Mouse (Mus musculus): ENCODE measurements around the gene Psmg1. TPM values are rescaled to one million over a fixed set of nuclear protein-coding genes. Genes with fewer than 3 reads are reported as not detected.
A peak's percentile ranks its signal among the peaks of the same experiment; 100 is the strongest.
"Not testable (repeated sequence)": the region's sequence is repeated elsewhere in the genome, so short reads cannot be mapped to it uniquely, and the experiment has no call there.

The Psmg1 gene
- polyA plus RNA-seq, 1 experiment from 2014 or later: 76.0 TPM

GRCm38 (mm10) chr16:95967455-95967854 is 23.3 kb downstream of the Psmg1 start:
- Histone ChIP-seq H3K4me1 (ENCODE audit: control insufficient read depth, insufficient read depth, low read length) (peaks cover 5% of the 10 kb centered on the region), H3K27me3 (replicated peaks; ENCODE audit: control insufficient read depth, insufficient read depth, low read length) (no peaks in the 10 kb centered on the region), H3K4me2 (ENCODE audit: low read depth, low read length) (no peak overlapping the region), H3K9me3 (ENCODE audit: control insufficient read depth, low read length) (no peaks in the 10 kb centered on the region), H3K36me3 (ENCODE audit: control insufficient read depth, insufficient read depth, low read length) (no peaks in the 10 kb centered on the region), H3K9ac (ENCODE audit: low read depth, low read length) (no peak overlapping the region), H3K4me3 (ENCODE audit: low read length) (no peak overlapping the region), H3K27ac (ENCODE audit: low read length) (no peak overlapping the region)
- WGBS: 77% methylated on average over 11 of the region's 11 CpGs
- no peak for ATAC-seq

GRCm38 (mm10) chr16:95964427-95965023 is 26.2 kb downstream of the Psmg1 start:
- peaks cover 5% of the 10 kb centered on the region for H3K4me1 ChIP-seq (ENCODE audit: control insufficient read depth, insufficient read depth, low read length)
- WGBS: 33% methylated on average over 11 of the region's 11 CpGs
- H3K4me2 ChIP-seq (ENCODE audit: low read depth, low read length): no peak overlapping the region
- H3K4me3 ChIP-seq (ENCODE audit: low read length): no peak overlapping the region
- H3K36me3 ChIP-seq (ENCODE audit: control insufficient read depth, insufficient read depth, low read length): no peaks in the 10 kb centered on the region
- H3K27ac ChIP-seq (ENCODE audit: low read length): no peak overlapping the region
- H3K27me3 ChIP-seq (replicated peaks; ENCODE audit: control insufficient read depth, insufficient read depth, low read length): no peaks in the 10 kb centered on the region
- H3K9ac ChIP-seq (ENCODE audit: low read depth, low read length): no peak overlapping the region
- no peaks in the 10 kb centered on the region for H3K9me3 ChIP-seq (ENCODE audit: control insufficient read depth, low read length)
- no peak for ATAC-seq

DNA sequence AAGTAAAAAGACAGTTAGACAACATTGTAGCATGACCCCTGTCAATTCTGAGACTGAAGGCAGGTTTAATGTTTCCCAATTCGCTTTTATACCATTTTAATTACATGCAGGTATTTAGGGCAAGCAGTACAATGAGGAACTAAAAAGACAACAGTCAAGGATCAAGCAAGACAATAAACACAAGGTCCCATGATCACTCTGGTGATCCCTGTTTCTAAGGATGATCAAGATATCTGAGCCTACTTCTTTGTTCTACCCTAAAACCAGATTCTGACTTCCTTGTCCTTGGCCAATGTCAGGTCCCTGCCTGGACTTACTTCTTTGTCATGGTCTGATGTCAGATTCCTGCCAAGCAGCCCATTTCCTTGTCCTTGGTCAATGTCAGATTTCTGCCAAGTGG is 29.3 kb downstream of the Psmg1 start:
- H3K9ac ChIP-seq (ENCODE audit: low read depth, low read length); H3K9me3 ChIP-seq (ENCODE audit: control insufficient read depth, low read length); H3K27me3 ChIP-seq (replicated peaks; ENCODE audit: control insufficient read depth, insufficient read depth, low read length); H3K4me3 ChIP-seq (ENCODE audit: low read length); H3K27ac ChIP-seq (ENCODE audit: low read length); H3K36me3 ChIP-seq (ENCODE audit: control insufficient read depth, insufficient read depth, low read length); H3K4me2 ChIP-seq (ENCODE audit: low read depth, low read length); ATAC-seq; H3K4me1 ChIP-seq (ENCODE audit: control insufficient read depth, insufficient read depth, low read length): not testable (repeated sequence)
- WGBS: 77% methylated on average over 1 of the region's 1 CpGs

DNA sequence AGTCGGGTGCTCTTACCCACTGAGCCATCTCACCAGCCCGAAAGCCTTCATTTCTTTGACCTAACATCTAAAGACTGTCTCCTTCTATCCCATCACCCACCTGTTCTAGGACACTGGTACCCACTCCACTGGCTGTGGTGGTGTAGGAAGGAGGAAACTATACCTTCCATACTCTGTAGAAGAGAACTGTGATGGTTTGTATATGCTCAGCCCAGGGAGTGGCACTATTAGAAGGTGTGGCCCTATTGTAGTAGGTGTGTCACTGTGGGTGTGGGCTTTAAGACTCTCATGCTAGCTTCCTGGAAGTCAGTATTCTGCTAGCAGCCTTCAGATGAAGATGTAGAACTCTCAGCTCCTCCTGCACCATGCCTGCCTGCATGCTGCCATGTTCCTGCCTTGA is 30.1 kb downstream of the Psmg1 start:
- peak; percentile 47; the same call in 1 of the 2 replicates for ATAC-seq
- H3K27me3 ChIP-seq (replicated peaks; ENCODE audit: control insufficient read depth, insufficient read depth, low read length); H3K27ac ChIP-seq (ENCODE audit: low read length); H3K4me2 ChIP-seq (ENCODE audit: low read depth, low read length); H3K4me3 ChIP-seq (ENCODE audit: low read length); H3K9ac ChIP-seq (ENCODE audit: low read depth, low read length); H3K4me1 ChIP-seq (ENCODE audit: control insufficient read depth, insufficient read depth, low read length); H3K36me3 ChIP-seq (ENCODE audit: control insufficient read depth, insufficient read depth, low read length); H3K9me3 ChIP-seq (ENCODE audit: control insufficient read depth, low read length): not testable (repeated sequence)
- 90% methylated on average over 2 of the region's 2 CpGs for WGBS

DNA sequence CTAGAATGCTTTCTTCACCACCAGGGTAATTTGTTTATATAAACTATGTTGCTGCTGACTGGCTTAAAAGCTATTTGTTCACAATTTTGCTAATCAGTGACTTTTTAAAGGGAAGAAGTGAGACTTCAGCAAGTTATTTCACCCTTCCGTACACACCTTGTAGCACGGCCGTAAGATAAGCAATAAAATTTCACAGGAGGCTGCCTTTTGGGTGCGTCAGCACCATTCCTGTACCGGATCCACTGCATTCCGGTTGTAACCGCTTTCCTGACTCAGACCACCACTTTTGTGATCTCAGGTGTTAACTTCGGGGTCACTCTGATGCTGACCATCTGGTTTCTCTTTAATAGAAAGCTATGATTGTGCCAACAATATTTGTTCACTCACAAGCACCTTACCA is 32.7 kb downstream of the Psmg1 start:
- Histone ChIP-seq H3K27ac (ENCODE audit: low read length) (no peak overlapping the region), H3K4me1 (ENCODE audit: control insufficient read depth, insufficient read depth, low read length) (peaks cover 3% of the 10 kb centered on the region), H3K27me3 (replicated peaks; ENCODE audit: control insufficient read depth, insufficient read depth, low read length) (no peaks in the 10 kb centered on the region), H3K4me2 (ENCODE audit: low read depth, low read length) (no peak overlapping the region), H3K4me3 (ENCODE audit: low read length) (no peak overlapping the region), H3K36me3 (ENCODE audit: control insufficient read depth, insufficient read depth, low read length) (no peaks in the 10 kb centered on the region), H3K9ac (ENCODE audit: low read depth, low read length) (no peak overlapping the region), H3K9me3 (ENCODE audit: control insufficient read depth, low read length) (no peaks in the 10 kb centered on the region)
- ATAC-seq: peak; percentile 45; the same call in 1 of the 2 replicates
- 62% methylated on average over 8 of the region's 8 CpGs for WGBS

DNA sequence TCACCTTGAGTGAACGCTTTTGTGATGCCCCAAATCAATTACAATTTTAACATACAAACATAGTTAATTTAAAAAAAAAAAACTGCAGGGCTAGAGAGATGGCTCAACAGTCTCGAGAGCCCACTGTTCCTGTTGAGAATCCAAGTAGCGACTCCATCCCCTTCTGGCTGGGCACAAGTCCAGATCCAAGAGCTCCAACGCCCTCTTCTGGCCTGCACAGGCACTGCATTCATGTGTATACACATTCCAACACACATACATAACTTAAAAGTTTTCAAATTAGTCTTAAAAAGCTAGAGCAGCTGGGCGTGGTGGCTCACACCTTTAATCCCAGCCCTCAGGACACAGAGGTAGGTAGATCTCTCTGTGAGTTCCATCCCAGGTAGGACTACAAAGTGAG is 34.1 kb downstream of the Psmg1 start:
- no peak overlapping the region for H3K4me3 ChIP-seq (ENCODE audit: low read length)
- no peak overlapping the region for H3K27ac ChIP-seq (ENCODE audit: low read length)
- H3K4me1 ChIP-seq (ENCODE audit: control insufficient read depth, insufficient read depth, low read length): no peaks in the 10 kb centered on the region
- H3K27me3 ChIP-seq (replicated peaks; ENCODE audit: control insufficient read depth, insufficient read depth, low read length): no peaks in the 10 kb centered on the region
- H3K9me3 ChIP-seq (ENCODE audit: control insufficient read depth, low read length): no peaks in the 10 kb centered on the region
- WGBS: 66% methylated on average over 5 of the region's 5 CpGs
- no peak for ATAC-seq
- no peaks in the 10 kb centered on the region for H3K36me3 ChIP-seq (ENCODE audit: control insufficient read depth, insufficient read depth, low read length)
- no peak overlapping the region for H3K9ac ChIP-seq (ENCODE audit: low read depth, low read length)
- no peak overlapping the region for H3K4me2 ChIP-seq (ENCODE audit: low read depth, low read length)

GRCm38 (mm10) chr16:95955716-95956346 is 34.9 kb downstream of the Psmg1 start:
- ATAC-seq: no peak
- 69% methylated on average over 5 of the region's 5 CpGs for WGBS

DNA sequence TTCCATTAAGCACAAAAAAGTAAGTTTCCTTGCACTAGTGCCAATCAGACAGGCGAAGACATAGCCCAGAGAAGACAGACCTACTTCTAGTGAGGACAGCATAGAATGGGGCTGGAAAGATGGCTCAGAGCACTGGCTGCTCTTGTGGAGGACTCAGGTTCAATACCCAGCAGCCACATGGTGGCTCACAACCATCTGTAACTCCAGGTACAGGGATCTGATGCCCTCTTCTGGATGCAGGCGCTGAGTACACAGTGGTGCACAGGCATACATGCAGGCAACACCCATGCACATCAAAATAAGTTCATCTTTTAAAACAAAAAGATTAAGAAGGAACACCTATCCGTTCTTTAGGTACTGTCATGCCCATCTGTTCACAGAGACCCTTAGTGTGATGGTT is 36.4 kb downstream of the Psmg1 start:
- no peaks in the 10 kb centered on the region for H3K4me1 ChIP-seq (ENCODE audit: control insufficient read depth, insufficient read depth, low read length)
- no peak overlapping the region for H3K9ac ChIP-seq (ENCODE audit: low read depth, low read length)
- no peak overlapping the region for H3K4me2 ChIP-seq (ENCODE audit: low read depth, low read length)
- H3K4me3 ChIP-seq (ENCODE audit: low read length): no peak overlapping the region
- H3K9me3 ChIP-seq (ENCODE audit: control insufficient read depth, low read length): no peaks in the 10 kb centered on the region
- H3K27ac ChIP-seq (ENCODE audit: low read length): no peak overlapping the region
- no peaks in the 10 kb centered on the region for H3K36me3 ChIP-seq (ENCODE audit: control insufficient read depth, insufficient read depth, low read length)
- no peaks in the 10 kb centered on the region for H3K27me3 ChIP-seq (replicated peaks; ENCODE audit: control insufficient read depth, insufficient read depth, low read length)
- 87% methylated on average over 3 of the region's 3 CpGs for WGBS
- ATAC-seq: no peak

More at GRCm38 (mm10) chr16:95955716-95956346, 34.9 kb downstream of the Psmg1 start:
- no peaks in the 10 kb centered on the region for H3K4me1 ChIP-seq (ENCODE audit: control insufficient read depth, insufficient read depth, low read length)
- H3K36me3 ChIP-seq (ENCODE audit: control insufficient read depth, insufficient read depth, low read length): no peaks in the 10 kb centered on the region
- H3K9me3 ChIP-seq (ENCODE audit: control insufficient read depth, low read length): no peaks in the 10 kb centered on the region
- no peak overlapping the region for H3K9ac ChIP-seq (ENCODE audit: low read depth, low read length)
- no peaks in the 10 kb centered on the region for H3K27me3 ChIP-seq (replicated peaks; ENCODE audit: control insufficient read depth, insufficient read depth, low read length)
- no peak overlapping the region for H3K4me2 ChIP-seq (ENCODE audit: low read depth, low read length)
- no peak overlapping the region for H3K27ac ChIP-seq (ENCODE audit: low read length)
- H3K4me3 ChIP-seq (ENCODE audit: low read length): no peak overlapping the region

DNA sequence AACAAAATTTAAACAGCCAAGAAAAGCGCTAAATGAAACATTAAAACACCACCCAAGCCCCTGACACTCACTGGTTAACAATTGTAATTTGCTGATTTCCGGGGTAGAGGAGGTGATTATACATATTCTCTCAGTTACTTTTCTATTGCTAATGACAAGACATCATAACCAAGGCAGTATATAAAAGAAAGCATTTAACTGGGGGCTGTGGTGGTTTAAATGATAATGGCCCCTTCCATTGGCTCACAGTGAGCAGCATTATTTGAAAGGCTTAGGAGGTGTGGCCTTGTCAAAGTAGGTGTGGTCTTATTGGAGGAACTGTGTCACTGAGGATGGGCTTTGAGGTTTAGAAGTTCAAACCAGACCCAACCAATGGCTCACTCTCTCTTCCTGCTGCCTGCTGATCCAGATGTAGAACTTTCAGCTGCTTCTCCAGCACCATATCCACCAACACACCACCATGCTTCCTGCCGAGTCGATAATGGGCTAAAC is 37.6 kb downstream of the Psmg1 start:
- 96% methylated on average over 4 of the region's 4 CpGs for WGBS
- no peak overlapping the region for H3K4me2 ChIP-seq (ENCODE audit: low read depth, low read length)
- no peak overlapping the region for H3K4me3 ChIP-seq (ENCODE audit: low read length)
- no peak overlapping the region for H3K27ac ChIP-seq (ENCODE audit: low read length)
- no peaks in the 10 kb centered on the region for H3K36me3 ChIP-seq (ENCODE audit: control insufficient read depth, insufficient read depth, low read length)
- ATAC-seq: no peak
- H3K4me1 ChIP-seq (ENCODE audit: control insufficient read depth, insufficient read depth, low read length): no peaks in the 10 kb centered on the region
- H3K9me3 ChIP-seq (ENCODE audit: control insufficient read depth, low read length): no peaks in the 10 kb centered on the region
- H3K27me3 ChIP-seq (replicated peaks; ENCODE audit: control insufficient read depth, insufficient read depth, low read length): no peaks in the 10 kb centered on the region
- no peak overlapping the region for H3K9ac ChIP-seq (ENCODE audit: low read depth, low read length)
